Mouse (Mus musculus) layer of hippocampus, postnatal 14 days (tissue): ENCODE results near the gene Itga1. TPM values are rescaled to one million over a fixed set of nuclear protein-coding genes. Genes with fewer than 3 reads are reported as not detected.
A peak's percentile ranks its signal among the peaks of the same experiment; 100 is the strongest.

ENCODE experiments used
- DNase-seq, 2 experiments: peaks; one replicate each; pipeline ENCODE4 v3.0.0; 2021 to 2022; ENCODE audit warnings: low spot score in 2 of 2, mixed read lengths in 1 of 2
- total RNA-seq, 2 experiments: library from RNA; stranded (reverse); gene quantifications; 2 replicates each; pipeline ENCODE4 v1.2.3; 2021

Gene Itga1
- total RNA-seq, 2 experiments from 2014 or later: 12.1 to 13.4 TPM

DNA sequence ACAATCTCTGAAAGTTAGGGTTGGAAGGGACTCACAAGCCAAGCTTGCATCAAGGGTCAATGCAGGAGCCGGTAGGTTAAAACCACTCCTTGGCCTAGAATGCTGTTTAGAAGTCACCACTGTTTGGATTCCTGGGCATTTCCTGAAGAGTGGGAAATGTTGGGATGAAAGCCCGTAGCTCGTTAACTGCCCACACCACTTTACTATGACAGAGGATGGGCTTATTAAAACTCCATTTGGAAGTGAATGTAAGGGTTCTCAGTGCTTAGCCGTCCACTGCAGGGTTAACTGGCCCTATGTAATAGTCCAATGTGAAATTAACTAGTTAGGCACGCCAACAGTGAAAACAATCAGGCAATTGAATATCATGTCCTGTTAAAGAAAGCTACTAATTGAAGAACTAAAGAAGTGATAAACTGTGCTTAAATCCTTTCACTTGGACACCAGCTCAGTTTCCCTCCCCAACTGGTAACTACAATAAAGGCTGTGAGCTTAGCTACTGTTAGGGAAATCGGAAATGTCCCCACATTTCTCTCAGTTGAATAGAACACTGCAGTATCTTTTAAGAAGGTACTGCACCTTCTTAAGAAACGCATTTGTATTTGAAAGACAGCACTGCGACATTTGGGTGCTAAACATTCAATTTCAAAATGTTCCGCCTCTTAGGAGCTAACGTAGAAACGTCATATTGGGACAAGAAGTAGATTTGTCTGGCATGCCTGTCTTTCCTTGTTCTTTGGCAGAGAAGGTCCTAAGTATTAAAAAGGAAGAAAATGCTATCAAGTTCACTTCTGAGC lies 1.2 kb downstream of the Itga1 start:
- DNase-seq: no peak

DNA sequence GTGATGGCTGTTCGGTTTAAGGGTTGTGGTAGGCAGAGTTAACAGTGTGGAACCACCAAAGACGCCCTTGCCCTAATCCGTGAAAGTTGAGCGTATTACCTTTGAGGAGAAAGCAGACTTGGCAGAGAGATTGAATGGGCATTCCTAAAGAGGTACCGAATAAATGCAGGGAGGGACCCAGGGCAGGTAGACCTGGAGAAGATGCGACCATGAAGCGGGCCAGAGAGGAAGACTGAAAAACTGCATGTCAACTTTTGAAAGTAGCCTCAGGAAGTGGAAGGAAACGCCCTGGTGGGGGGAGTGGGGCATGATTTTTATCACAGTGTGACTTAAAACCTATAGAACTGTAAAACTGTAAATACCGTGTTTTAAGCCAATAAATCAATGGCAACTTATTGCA lies 2.4 kb downstream of the Itga1 start:
- no peak for DNase-seq

DNA sequence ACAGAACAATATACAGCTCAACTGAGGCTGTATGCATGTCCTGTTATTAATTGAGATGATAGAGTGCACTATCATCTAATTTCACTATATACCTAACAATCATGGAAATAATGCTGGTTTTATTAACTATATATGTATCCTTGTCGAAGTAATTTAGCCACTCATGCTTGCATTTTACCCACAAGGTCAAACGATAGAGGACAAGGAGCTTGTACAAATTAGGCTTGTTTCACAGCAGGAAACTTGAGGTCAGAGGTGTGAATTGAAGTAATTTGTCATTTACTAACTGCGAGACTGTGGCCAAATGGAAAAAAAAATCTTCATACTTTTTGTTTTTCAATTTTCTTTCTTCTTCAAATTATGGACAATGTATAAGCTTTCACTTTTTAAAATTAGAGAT lies 3.5 kb downstream of the Itga1 start:
- no peak for DNase-seq

DNA sequence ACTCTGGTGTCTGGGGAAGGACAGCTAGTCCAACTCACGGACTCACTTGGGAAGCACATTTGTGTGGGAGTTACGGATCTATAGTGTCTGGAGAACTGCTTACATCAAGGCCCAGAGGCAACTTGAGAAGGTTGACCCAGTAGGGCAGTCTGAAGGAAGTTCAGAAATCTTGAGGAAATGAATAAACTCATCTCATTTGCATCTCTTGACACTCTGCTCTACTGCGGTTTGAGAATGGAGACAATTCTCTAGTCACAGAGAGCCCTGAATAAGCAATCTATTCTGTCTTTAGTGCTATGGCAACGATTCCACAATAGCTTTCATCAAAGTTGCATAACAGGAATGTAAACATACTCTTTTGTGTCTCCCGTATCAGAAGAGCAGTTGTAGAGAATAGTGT lies 4.8 kb downstream of the Itga1 start:
- no peak for DNase-seq

DNA sequence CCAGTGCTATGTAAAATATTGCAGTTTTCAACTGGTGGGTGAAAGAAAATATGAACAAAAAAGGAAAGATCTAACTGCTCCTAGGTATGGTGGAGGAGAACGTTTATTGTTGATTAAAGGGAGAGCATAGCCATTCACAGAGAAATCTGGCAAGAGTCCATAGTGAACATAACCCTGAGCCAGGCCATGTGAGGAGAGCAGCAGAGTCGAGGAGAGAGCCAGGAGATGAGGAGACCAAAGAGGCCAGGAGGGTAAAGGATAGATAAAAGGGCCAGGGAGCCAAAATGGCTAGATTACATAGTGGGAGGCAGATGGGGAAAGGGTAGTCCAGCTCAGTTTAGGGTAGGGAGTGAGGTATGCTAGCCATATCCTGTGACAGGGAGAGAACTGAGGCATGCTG lies 5.5 kb downstream of the Itga1 start:
- DNase-seq: no peak

DNA sequence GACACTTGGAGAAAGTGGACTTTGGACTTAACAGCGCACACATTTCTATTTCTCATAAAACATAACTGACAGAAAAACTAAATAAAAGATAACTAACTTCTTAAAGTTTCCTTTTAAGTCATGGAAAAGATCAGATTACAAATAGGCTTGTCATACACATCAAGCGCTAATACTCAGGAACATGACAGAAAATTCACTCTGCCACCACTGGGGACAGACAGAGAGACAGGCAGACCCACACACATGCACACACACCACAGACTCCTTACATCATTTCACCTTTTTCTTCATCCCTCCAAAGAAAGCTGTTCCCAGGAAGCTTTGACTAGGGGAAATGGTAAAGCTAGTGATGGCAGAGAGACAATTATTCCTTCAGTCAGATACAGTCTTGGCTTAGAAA lies 6.4 kb downstream of the Itga1 start:
- DNase-seq: no peak

DNA sequence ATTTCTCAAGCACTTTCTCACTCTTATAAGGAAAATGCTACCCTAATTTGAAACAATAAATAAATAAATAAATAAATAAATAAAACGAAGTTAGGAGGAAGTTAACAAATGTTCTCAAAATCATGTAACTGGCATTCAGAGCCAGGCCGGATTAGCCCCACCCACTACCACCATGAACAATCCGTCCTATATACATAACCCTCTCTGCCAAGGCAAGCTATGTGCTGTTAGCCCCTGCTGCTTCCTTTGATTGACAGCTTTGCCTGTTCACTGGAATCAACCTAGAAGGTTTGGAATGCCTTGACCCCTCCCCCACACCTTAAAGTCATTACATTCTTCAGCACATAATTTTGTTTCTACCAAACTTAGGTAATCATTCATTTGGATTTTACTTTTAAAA lies 10.3 kb downstream of the Itga1 start:
- no peak for DNase-seq

DNA sequence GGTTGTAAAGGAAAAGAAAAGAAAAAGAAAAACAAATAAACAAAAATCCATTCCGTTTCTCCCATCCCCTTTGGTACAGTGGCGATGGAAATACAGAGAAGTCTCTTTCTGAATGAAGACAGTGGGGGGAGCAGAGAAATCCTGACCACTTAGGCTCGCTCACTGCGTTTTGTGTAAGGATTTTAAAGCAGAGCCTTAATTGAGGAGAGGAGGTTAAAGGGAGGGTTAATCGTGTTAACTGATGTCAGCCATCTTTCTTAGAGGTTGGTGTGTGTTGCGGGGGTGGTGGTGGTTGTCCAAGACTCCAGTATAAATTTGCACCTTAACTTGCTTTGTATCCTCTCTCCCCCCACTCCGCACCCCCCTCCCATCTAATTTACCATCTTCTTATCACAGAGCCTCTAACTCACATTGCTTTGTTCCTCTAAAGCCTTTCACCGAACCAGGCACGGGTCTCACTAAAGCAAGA lies 10.8 kb downstream of the Itga1 start:
- no peak for DNase-seq

DNA sequence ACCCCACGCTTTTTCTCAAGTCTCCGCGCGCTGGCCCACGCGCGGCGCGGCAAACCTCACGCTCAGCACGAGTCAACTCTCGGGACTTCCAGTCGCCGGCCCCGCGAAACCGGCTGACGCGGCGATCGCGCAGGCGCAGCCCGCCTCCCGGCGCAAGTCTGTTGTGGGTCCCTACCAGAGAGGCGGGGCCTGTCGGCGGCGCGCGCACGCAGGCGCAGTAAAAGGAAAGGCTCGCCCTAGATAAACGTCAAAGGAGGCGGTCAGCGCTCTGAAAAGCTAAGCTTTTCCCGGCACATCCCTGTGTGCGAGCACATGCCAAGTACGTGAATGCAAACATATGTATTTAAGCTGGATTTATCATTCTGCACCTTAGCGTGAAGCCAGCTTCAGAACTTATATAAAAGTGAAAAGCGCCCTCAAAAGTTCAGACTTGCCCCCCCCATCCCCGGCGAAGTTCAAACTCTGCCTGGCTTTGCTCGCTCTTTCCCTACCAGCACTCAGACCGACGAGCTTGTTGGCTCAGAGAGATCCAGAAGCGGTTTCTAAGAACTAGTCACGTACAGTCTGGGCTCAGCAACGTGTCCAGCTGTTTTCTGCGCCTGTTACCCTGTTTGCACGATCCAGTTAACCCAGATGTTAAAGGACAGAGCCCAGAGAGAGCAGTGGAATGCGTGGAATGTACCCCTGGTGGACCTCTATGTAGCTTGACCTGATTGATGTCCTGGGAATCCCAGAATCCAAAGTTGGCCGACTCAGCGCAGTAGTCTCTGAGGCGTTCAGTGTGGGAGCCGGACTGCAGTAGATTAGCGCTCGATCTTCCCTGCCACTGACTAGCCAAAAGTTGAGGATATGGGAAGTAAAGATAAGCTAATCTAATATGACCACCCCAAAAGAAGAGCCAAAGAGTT lies 11.4 kb downstream of the Itga1 start, which contains the start of gene Pelo:
Gene Pelo (minus strand): TSS at position 118 of the 908 bp plus-strand sequence.
- peak; percentile 93 to 95 for DNase-seq

DNA sequence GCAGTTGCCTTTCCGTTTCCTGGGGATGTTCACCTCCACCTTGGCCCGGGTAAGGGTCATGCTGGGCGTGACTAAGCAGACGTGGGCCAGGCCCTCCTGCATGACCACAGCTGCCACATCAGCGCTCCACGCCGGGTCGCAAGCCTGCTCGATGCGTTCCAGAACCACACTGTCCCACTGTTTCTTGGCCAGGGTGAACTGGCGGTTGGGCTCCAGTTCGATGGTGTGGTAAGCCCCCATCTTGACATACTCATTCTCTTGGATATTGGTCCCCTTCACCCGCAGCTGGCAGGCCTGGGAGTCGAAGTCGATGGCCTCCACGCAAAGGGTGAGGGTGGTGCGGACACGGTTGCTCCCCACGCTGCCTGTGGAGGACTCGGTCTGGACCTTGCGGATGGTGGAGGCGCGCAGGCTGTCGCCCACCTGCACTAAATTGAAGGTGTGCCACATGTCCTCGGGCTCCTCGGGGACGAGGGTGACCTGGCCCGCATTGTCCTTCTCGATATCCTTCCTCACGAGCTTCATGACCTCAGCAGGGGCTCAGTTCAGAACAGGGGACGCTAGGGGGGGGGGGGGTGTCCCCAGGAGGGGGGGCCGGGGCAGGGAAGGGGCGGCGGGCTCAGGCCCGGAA lies 12.3 kb downstream of the Itga1 start:
- DNase-seq: peak; percentile 19 to 20

DNA sequence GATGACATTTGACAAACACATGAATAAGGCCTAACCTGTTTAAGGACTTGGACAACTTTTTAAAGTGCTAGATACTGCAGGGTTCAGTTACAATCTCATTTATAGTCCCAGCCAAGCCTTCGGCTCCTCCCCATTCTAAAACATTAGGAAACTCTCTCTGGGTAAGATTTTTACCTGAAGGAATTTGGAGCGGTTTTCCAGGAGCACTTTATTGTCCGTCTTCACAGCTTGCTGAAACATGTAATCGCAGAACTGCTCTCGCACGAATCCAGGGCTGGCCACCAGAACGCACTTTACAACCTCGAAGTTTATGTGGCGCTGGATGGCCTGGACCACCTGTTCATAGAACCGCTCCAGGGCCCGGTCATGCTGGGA lies 12.8 kb downstream of the Itga1 start:
- no peak for DNase-seq

DNA sequence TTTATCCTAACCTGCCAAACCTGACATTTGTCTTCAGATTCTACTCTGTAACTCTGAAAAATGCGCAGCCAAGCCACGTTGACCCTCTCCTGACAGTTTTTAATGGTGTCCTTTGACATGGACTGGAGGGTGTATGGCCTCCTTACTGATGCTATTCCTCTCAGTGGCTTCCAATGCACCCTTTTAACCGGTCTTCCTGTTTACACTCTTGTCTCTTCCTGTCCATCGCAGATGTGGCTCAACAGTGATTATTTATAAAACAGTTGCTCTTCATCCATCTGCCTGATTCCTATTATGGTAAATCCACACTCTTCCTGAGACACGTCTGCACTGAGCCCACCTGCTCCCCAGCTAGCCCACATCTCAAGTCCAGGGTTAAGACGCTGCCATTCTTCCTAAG lies 15.8 kb downstream of the Itga1 start:
- DNase-seq: no peak

DNA sequence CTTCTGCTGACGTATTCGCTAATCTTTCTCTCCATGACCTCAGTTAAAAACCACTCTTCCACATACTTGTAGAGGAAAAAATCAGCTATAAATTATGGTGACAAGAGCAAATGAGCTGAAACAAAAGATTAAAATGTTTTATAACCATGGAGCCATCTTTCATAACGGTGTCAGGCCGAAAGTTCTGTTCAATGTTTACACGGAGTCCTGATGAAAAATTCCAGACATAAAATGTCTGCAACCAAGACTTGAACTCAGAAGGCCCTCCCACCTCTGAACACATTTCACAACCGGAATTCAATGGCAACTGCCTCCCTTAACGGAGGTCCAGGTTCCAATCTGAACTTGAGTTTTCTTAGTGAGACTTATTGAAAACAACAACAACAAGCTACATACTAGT lies 19.4 kb downstream of the Itga1 start:
- no peak for DNase-seq

DNA sequence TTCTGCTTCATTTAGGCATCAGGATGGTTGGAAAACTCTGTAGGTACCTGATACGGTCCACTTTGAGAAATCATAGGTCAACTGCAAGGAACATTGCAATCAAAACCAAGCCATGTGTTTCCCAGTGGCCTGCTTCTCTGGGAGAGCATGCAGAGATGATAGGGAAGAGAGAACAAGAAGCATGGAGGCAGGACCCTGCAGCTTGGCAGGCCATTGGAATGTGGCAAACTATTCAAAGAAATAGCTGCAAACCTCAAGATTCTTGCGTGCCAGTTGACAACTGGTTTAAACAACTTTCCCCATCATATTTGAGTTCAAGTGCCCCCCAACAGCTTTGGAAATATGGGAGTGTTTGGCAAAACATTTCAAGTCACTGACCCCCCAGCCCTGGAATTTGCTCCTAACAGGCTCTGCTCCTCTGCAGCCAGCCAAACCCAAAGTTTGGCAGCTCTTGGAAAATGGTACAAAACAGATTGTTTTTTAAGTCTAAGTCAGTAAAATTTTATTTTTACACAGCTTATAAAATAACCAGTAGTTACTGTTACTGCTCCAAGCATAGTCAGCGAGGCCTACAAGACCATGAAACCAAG lies 21.7 kb downstream of the Itga1 start:
- no peak for DNase-seq

DNA sequence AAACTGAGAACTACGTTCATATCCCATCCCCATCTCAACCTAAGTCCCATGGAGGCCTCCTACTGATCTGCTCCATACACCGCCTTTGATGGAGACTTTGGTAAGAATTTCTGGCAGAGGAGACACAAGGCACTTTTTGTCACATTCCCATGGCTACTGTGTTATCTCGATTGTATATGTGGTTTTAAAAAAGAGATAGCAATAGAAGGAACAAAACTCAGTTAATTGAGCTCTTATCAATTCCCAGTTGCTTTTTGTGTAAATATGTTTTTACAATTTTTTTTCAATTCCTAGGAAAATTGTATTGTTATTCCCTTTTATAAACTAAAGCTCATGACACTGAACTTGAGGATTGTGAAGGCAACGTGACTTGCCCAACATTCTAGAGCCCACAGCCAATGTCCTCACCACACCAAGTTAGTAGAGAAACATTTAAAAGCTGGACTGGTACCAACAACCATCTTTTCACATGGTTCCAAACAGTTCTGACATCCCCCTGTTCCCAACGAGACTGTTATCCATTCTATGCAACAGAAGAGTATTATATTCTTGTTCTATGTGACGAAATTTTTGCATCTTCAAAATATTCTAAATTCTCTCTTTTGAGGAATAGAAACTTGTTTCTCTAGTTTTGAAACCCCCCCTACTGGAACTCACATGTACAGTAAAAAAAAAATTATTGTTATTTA lies 22.6 kb downstream of the Itga1 start:
- no peak for DNase-seq

DNA sequence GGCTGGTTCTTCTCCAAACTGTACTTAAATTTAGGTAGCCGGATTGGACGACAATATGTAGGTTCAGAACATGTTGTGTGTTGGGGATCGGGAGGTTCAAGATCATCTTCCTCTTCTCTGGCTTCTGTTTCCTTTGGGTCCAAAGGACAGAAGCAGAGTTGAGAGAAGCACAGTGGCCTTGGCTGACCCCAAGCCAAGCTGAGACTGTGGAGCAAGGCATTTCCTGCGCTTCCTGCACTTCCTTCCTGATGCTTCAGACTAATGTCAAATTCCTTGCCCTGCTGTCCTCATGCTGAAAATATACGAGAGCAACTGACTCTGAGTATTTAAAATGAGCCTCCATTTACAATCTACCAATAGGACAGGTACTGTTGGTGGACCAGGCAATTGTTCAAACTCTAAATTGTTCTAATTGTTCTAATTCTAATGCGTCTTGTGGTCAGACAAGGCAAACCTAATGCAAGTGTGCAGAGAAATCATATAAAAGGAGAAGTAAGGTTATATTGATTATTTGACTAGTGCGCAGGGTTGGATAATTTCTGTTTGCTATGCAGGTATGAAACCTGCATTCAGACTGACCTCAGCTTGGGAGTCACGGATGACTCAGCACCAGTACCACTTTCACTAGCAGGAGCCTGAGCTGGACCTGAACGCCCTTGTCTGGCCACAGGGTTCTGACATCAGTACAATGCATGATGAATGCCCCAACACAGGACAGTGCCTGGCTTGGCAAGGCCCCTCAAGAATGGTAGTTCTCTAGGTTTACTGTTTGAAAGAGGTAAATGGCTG lies 24.2 kb downstream of the Itga1 start:
- no peak for DNase-seq

DNA sequence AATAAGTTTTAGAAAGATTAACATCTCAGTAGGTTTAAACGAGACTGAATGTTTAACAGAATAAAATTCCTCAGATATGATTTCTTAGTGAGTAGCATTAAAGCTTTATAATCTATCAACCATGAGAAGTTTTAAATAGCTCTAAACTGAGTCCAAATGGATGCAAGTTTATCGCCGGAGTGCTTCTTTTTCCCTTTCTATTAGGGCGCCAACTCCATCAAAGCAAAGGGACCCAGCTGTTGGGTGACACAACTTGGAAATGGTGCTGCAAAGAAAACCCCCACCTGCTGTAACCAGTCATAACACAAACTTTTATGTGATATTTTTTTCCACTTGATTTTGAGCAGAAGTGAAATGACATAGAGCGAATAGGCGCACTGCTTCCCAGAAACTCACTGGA lies 29.4 kb downstream of the Itga1 start:
- no peak for DNase-seq

DNA sequence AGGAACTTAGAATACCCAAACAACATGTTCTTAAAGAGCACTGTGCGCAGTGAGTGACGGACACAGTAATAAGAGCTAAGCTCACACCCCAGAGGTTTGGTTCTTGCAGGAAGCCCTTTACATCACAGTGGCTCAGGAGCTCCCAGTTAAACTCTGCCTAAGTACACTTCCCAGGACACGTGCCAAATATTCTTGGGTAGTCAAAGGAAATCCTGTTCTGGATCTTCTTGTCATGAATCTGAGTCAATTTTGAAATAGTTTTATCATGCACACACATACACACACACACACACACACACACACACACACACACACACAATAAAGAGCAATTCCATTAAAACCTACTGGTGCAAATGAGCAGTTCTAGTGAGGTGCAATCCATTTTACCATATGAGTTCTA lies 30.3 kb downstream of the Itga1 start:
- no peak for DNase-seq

DNA sequence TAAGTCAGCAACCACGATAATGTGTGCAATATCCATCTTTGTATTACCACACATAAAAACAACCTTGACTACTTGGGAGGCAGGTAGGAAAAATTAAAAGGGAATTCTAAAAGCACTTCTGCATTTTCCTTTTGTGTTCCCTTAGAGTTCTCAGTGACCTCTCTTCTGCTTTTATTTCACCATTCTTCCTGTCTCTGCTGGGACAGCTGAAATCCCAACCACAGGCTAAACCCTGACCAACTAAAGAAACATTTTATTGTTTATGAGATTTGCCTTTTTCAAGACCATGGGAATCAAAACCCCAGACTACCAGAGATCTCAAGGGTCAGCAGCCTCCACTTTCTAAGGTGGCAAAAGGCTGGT lies 33.8 kb downstream of the Itga1 start:
- no peak for DNase-seq

DNA sequence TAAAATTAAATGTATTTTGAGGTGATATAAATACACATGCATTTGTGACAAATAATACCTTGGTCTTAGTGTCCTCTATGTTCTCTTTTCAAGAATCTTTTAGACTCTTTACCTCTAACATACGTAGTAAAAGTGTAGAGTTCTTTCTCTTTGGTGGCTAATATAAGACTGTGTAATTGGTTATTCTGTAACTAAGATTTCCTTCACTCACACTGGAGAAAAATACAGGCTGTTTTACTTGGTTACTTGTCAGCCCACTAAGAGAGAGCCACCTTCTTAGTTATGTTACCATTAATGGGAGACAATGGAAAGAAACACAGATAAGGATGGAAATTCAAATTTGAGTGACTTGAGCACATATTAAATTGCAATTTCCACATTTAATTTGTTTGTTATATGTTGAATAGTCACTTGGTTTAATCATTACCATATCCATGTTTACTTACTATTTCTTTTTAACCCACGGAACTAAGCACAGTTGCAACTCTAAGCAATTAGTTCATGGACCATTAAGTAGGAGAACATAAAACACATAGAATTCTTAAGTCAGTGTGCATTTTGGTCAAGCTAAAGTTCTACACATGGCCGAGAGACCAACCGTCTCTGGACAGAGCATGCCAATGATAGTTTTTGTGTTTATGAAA lies 34.3 kb downstream of the Itga1 start:
- DNase-seq: no peak
